Mouse (Mus musculus): ENCODE results near the gene Itga3. TPM values are rescaled to one million over a fixed set of nuclear protein-coding genes. Genes with fewer than 3 reads are reported as not detected.
"Not testable (repeated sequence)": the region's sequence is repeated elsewhere in the genome, so short reads cannot be mapped to it uniquely, and the experiment has no call there.

The Itga3 gene
- polyA plus RNA-seq, 1 experiment from 2014 or later, result 5.7 TPM

DNA sequence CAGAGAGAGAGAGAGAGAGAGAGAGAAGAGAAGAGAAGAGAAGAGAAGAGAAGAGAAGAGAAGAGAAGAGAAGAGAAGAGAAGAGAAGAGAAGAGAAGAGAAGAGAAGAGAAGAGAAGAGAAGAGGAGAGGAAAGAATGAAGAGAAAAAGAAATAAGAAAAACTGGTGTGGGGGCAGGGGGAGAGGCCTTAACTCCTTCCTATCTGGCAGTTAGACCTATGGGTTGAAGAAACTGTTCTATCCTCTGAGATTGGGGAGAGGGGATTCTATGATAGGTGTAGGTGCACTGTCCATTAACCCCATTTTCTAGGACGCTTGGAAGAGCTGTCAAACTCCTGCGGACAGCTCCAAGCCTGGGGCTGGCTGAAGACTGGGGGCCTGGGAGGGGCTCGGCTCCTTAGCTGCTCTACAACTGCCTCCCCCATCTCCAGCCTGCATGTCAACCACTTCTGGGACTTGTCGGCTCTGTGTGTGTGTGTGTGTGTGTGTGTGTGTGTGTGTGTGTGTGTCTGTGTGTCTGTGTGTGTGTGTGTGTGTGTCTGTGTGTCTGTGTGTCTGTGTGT lies 65.7 kb downstream of the Itga3 start:
- peaks cover 73% of the 10 kb centered on the region for H3K4me1 ChIP-seq (replicated peaks)
- not testable (repeated sequence) for H3K27me3 ChIP-seq (ENCODE audit: insufficient read depth, poor library complexity, severe bottlenecking)
- peak overlapping the region; percentile 96 for H3K27ac ChIP-seq

DNA sequence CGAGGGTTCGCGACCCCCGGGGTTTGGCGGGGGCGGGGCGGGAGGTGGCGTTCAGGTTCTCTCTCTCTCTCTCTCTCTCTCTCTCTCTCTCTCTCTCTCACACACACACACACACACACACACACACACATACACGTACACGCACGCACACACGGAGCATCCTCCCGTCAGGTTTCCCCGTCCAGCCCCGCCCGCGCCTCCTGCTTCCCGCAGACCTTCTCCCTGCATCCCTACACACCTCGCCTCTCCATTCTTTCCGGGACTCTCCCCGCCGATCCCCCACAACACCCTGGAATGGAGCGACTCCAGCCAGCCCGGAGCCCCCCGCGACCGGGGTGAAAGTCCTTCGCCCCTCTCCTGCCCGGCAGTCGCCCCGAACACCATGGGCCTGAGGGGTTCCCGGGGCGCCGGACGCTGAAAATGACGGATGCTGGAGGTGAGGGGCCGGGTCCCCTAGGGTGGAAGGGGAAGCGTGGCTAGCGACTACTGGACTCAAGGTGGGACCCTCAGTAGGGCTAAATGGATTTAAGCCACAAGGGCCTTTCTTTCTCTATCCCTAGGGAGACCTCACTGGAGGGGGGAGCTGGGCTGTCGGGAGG lies 66.4 kb downstream of the Itga3 start:
- no peaks in the 10 kb centered on the region for H3K9me3 ChIP-seq
- under 1% methylated on average over 38 of the region's 40 CpGs for WGBS
- peak overlapping the region; percentile 96 for H3K27ac ChIP-seq
- peak overlapping the region; percentile 90 for H3K4me3 ChIP-seq
- no peak for DNase-seq (ENCODE audit: low spot score)
- H3K27me3 ChIP-seq (ENCODE audit: insufficient read depth, poor library complexity, severe bottlenecking), result no peaks in the 10 kb centered on the region
- peaks cover 36% of the 10 kb centered on the region for H3K36me3 ChIP-seq
- H3K4me1 ChIP-seq (replicated peaks), result peaks cover 73% of the 10 kb centered on the region

More for the DNA sequence above, 65.7 kb downstream of the Itga3 start:
- not testable (repeated sequence) for DNase-seq (ENCODE audit: low spot score); H3K9me3 ChIP-seq
- Histone ChIP-seq H3K36me3 (peaks cover 36% of the 10 kb centered on the region), H3K4me3 (peak overlapping the region; percentile 90)
- WGBS, result 21% methylated on average over 4 of the region's 4 CpGs

GRCm38 (mm10) chr11:95009629-95010014 lies 67.0 kb downstream of the Itga3 start, which contains the start of gene Samd14:
Samd14 (plus strand) TSS chr11:95009879.
- under 1% methylated on average over 29 of the region's 32 CpGs for WGBS
- Histone ChIP-seq H3K27me3 (ENCODE audit: insufficient read depth, poor library complexity, severe bottlenecking) (no peaks in the 10 kb centered on the region), H3K4me1 (replicated peaks) (peaks cover 79% of the 10 kb centered on the region), H3K4me3 (peak within 1 kb of the TSS; percentile 90), H3K27ac (peak within 1 kb of the TSS; percentile 96), H3K9me3 (no peaks in the 10 kb centered on the region), H3K36me3 (peaks cover 36% of the 10 kb centered on the region)
- peak; percentile 85 for DNase-seq (ENCODE audit: low spot score)

GRCm38 (mm10) chr11:95008661-95009628 lies 67.7 kb downstream of the Itga3 start:
- 42% methylated on average over 15 of the region's 15 CpGs for WGBS

DNA sequence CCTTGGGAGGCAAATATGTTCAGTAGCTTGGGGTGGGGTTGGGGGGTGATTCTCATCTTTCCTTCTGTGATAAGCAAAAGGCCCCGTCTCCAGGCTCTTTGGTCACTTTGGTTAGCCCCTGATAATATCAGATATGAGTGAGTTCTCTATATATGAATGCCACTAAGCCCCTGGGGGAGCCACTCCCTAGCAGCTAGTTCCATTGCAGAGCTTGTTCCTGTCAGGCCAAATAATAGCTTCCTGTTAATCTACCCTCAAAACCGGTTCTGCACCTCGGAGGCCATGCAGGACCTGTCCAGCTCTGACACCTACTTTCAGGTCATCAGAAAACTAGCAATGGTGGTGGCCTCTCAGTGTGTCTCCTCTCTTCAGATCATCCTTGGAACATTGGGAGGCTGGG lies 69.2 kb downstream of the Itga3 start:
- peaks cover 81% of the 10 kb centered on the region for H3K4me1 ChIP-seq (replicated peaks)
- H3K36me3 ChIP-seq, result peaks cover 39% of the 10 kb centered on the region
- H3K27ac ChIP-seq, result peak overlapping the region; percentile 86
- no peak for DNase-seq (ENCODE audit: low spot score)
- 80% methylated on average over 3 of the region's 3 CpGs for WGBS
- H3K4me3 ChIP-seq, result peak overlapping the region; percentile 57
- no peaks in the 10 kb centered on the region for H3K27me3 ChIP-seq (ENCODE audit: insufficient read depth, poor library complexity, severe bottlenecking)
- H3K9me3 ChIP-seq, result no peaks in the 10 kb centered on the region

More at GRCm38 (mm10) chr11:95008661-95009628, 67.7 kb downstream of the Itga3 start:
- DNase-seq (ENCODE audit: low spot score), result no peak
- Histone ChIP-seq H3K27me3 (ENCODE audit: insufficient read depth, poor library complexity, severe bottlenecking) (no peaks in the 10 kb centered on the region), H3K4me3 (peak overlapping the region; percentile 90), H3K27ac (peak overlapping the region; percentile 96), H3K36me3 (peaks cover 36% of the 10 kb centered on the region), H3K9me3 (no peaks in the 10 kb centered on the region), H3K4me1 (replicated peaks) (peaks cover 84% of the 10 kb centered on the region)

GRCm38 (mm10) chr11:95006525-95007219 lies 69.9 kb downstream of the Itga3 start:
- H3K4me1 ChIP-seq (replicated peaks), result peaks cover 80% of the 10 kb centered on the region
- peak overlapping the region; percentile 86 for H3K27ac ChIP-seq
- 2% methylated on average over 27 of the region's 27 CpGs for whole genome bisulfite sequencing
- H3K9me3 ChIP-seq, result no peaks in the 10 kb centered on the region
- H3K4me3 ChIP-seq, result peak overlapping the region; percentile 57
- no peaks in the 10 kb centered on the region for H3K27me3 ChIP-seq (ENCODE audit: insufficient read depth, poor library complexity, severe bottlenecking)
- H3K36me3 ChIP-seq, result peaks cover 44% of the 10 kb centered on the region
- peak; percentile 87 for DNase-seq (ENCODE audit: low spot score)

DNA sequence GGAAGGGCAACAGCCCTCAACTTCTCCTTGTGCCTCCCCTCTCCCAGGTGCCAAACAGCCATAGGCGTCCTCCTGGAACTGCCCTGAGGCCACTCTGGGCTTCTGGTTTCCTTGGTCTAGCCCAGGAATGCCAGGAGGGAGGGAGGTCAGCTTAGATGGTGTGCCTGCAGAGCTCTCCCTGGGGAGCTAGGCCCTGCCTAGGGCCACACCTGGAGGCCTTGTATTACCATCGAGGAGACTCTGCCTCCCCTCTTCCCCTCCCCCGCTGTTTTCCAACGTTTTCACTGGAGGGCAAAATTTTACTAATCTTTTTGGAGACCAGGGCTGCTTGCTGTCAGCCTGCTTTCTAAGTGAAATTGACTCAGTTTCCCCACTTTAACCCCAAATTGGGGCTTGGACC lies 70.6 kb downstream of the Itga3 start:
- Histone ChIP-seq H3K27ac (peak overlapping the region; percentile 86), H3K9me3 (no peaks in the 10 kb centered on the region), H3K4me3 (peak overlapping the region; percentile 57), H3K4me1 (replicated peaks) (peaks cover 80% of the 10 kb centered on the region), H3K27me3 (ENCODE audit: insufficient read depth, poor library complexity, severe bottlenecking) (no peaks in the 10 kb centered on the region), H3K36me3 (peaks cover 51% of the 10 kb centered on the region)
- 38% methylated on average over 4 of the region's 4 CpGs for WGBS
- no peak for DNase-seq (ENCODE audit: low spot score)

- Histone ChIP-seq H3K9me3 (no peaks in the 10 kb centered on the region), H3K4me1 (replicated peaks) (peaks cover 87% of the 10 kb centered on the region), H3K36me3 (peaks cover 62% of the 10 kb centered on the region), H3K4me3 (no peak overlapping the region), H3K27me3 (ENCODE audit: insufficient read depth, poor library complexity, severe bottlenecking) (no peaks in the 10 kb centered on the region), H3K27ac (peak overlapping the region; percentile 86; the same call in 1 of the 2 replicates)
- 71% methylated on average over 6 of the region's 6 CpGs for WGBS
- DNase-seq (ENCODE audit: low spot score), result no peak
These were observed 71.7 kb downstream of the Itga3 start for GRCm38 (mm10) chr11:95004937-95005198.

DNA sequence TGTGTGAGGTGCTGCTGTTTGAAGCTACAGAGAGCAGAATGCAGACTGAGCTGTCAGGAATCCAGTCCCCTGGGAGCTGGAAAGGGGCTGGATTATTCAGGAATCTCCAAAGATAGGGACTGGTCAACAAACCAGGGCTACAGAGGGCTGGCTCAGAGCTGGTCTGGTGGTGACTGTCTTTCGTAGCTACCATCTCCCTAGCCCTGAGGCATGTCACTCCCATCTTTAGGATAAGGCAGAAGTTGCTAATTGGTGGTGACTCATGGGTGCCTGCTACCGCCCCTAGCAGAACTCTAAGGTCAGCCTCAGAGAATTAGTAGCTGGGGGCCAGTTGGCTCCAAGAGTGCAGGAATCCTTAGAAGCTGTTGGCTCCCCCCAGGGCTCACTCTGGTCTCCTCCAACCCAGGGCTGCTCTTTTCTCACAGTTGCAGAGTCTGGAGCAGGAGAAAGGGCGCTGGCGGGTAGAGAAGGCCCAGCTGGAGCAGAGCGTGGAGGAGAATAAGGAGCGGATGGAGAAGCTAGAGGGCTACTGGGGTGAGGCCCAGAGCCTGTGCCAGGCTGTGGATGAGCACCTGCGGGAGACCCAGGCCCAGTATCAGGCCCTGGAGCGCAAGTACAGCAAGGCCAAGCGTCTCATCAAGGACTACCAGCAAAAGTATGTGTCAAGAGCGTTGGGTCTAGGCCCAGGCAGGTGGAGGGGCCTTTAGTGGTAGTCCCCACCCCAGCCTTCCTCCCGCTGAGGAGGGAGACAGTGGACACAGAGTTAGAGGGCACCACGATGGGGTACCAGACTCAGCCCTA lies 72.3 kb downstream of the Itga3 start:
- Histone ChIP-seq H3K27ac (peak overlapping the region; percentile 86; the same call in 1 of the 2 replicates), H3K4me3 (no peak overlapping the region), H3K36me3 (peaks cover 68% of the 10 kb centered on the region)

GRCm38 (mm10) chr11:95002705-95003104 lies 73.9 kb downstream of the Itga3 start:
- Histone ChIP-seq H3K4me3 (no peak overlapping the region), H3K27ac (no peak overlapping the region), H3K36me3 (peaks cover 84% of the 10 kb centered on the region), H3K9me3 (no peaks in the 10 kb centered on the region), H3K4me1 (replicated peaks) (peaks cover 82% of the 10 kb centered on the region), H3K27me3 (ENCODE audit: insufficient read depth, poor library complexity, severe bottlenecking) (no peaks in the 10 kb centered on the region)
- no peak for DNase-seq (ENCODE audit: low spot score)
- WGBS, result 96% methylated on average over 8 of the region's 8 CpGs

More for the DNA sequence above, 72.3 kb downstream of the Itga3 start:
- no peaks in the 10 kb centered on the region for H3K27me3 ChIP-seq (ENCODE audit: insufficient read depth, poor library complexity, severe bottlenecking)
- 86% methylated on average over 12 of the region's 12 CpGs for WGBS
- DNase-seq (ENCODE audit: low spot score), result no peak
- H3K4me1 ChIP-seq (replicated peaks), result peaks cover 87% of the 10 kb centered on the region
- no peaks in the 10 kb centered on the region for H3K9me3 ChIP-seq

DNA sequence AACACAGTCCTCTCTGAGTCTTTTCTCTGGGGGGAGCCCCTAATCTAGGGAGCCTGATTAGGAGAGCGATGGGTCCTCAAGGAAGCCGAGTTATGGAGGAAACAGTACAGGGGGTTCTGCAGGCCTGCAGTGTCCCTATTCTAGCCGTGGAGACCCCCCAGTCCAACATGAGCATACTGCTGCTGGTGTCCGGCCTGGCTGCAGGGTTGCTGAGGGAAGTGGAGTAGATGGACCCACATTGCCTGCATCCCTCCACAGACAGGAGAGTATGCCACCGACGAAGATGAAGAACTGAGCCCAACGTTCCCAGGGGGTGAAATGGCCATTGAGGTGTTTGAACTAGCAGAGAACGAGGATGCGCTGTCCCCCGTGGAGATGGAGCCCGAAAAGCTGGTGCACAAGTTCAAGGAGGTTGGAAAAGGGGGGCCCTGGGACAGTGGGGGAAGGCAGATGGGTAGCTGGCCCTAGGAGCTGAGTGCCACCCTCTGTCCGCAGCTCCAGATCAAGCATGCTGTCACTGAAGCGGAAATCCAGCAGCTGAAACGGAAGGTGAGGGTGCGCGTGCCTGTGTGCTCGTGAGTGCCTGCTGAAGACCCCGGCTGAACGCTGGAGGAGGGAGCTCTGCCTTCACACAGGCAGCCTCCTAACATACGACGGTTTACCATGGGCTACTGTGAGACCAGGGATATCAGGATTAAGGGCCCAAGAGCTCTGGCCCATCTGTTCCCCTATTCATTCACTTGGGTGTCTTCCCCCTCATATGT lies 74.8 kb downstream of the Itga3 start:
- peaks cover 93% of the 10 kb centered on the region for H3K36me3 ChIP-seq

More for the DNA sequence above, 74.8 kb downstream of the Itga3 start:
- Histone ChIP-seq H3K27ac (peak overlapping the region; percentile 67), H3K9me3 (no peaks in the 10 kb centered on the region), H3K4me1 (replicated peaks) (peaks cover 78% of the 10 kb centered on the region), H3K27me3 (ENCODE audit: insufficient read depth, poor library complexity, severe bottlenecking) (no peaks in the 10 kb centered on the region), H3K4me3 (no peak overlapping the region)
- WGBS, result 90% methylated on average over 21 of the region's 21 CpGs
- no peak for DNase-seq (ENCODE audit: low spot score)

Data from hindbrain, embryonic 10.5 days (tissue).